Mouse (Mus musculus) forebrain, postnatal 0 days (tissue): ENCODE data around the gene Nps. TPM values are rescaled to one million over a fixed set of nuclear protein-coding genes. Genes with fewer than 3 reads are reported as not detected.
"Not testable (repeated sequence)": the region's sequence is repeated elsewhere in the genome, so short reads cannot be mapped to it uniquely, and the experiment has no call there.

Source experiments
- ATAC-seq: fragments of 200-750 bp; cut with Nextera tagmentation; 2 replicates; pipeline ENCODE4 v1.8.0; 2017; ENCODE audit warnings: mild to moderate bottlenecking, moderate library complexity
- DNase-seq: peaks from one replicate; pipeline ENCODE4 v3.0.0-alpha.2; 2015
- H3K27ac ChIP-seq: fragments of 300-500 bp; sonication (generic); 2 replicates; pipeline ENCODE4 v1.5.1; 2014; ENCODE audit warnings: low read depth, mild to moderate bottlenecking, antibody characterized with exemption, low read length, moderate library complexity, mixed read lengths
- H3K27me3 ChIP-seq: fragments of 300-500 bp; sonication (generic); 2 replicates; pipeline ENCODE4 v1.6.1; 2014; ENCODE audit warnings: mild to moderate bottlenecking, low read length, mixed read lengths; ENCODE audit not compliant: insufficient read depth
- H3K36me3 ChIP-seq: fragments of 300-500 bp; sonication (generic); 2 replicates; pipeline ENCODE4 v1.6.1; 2014; ENCODE audit warnings: mild to moderate bottlenecking, moderate library complexity; ENCODE audit not compliant: insufficient read depth
- H3K4me1 ChIP-seq: fragments of 300-500 bp; sonication (generic); 2 replicates; pipeline ENCODE4 v1.6.1; 2014; ENCODE audit warnings: antibody characterized with exemption; ENCODE audit not compliant: insufficient read depth
- H3K4me2 ChIP-seq: fragments of 300-500 bp; sonication (generic); 2 replicates; pipeline ENCODE4 v1.6.1; 2014; ENCODE audit warnings: low read depth, mild to moderate bottlenecking, moderate library complexity
- H3K4me3 ChIP-seq: fragments of 300-500 bp; sonication (generic); 2 replicates; pipeline ENCODE4 v1.5.1; 2014; ENCODE audit warnings: low read depth, low read length, mixed read lengths
- H3K9ac ChIP-seq: fragments of 300-500 bp; sonication (generic); 2 replicates; pipeline ENCODE4 v1.6.1; 2014; ENCODE audit warnings: mild to moderate bottlenecking
- H3K9me3 ChIP-seq: fragments of 300-500 bp; sonication (generic); 2 replicates; pipeline ENCODE4 v1.6.1; 2016; ENCODE audit warnings: low read length
- CTCF ChIP-seq: sonication (generic); IDR thresholded peaks from 2 replicates; pipeline ENCODE4 v1.5.1; 2016; ENCODE audit warnings: antibody characterized with exemption, control low read depth, low read depth
- WGBS: fragments of 180-500 bp; shearing (Covaris S2); extraction: QIAGEN DNeasy Blood & Tissue Kit; methylation state at CpG from one replicate; pipeline ENCODE4 v1.1.7; 2014; 5-methylcytosine and 5-hydroxymethylcytosine counted together
- polyA plus RNA-seq: library from polyadenylated mRNA; unstranded; fragments of >200 nt; fragmentation: Nextera tagmentation; extraction: Ambion mirVana; gene quantifications from 2 replicates; pipeline ENCODE4 v1.2.1, GENCODE M21; 2015
- total RNA-seq: library from RNA; depleted of rRNA; stranded (reverse); fragments of >200 nt; gene quantifications from 2 replicates; pipeline ENCODE4 v1.2.3, GENCODE M21; 2014; rRNA removed

Gene Nps
- total RNA-seq (not detected in 2 replicates), polyA plus RNA-seq (0.31 TPM in 1 of 2 replicates, not detected in the other)

GRCm38 (mm10) chr7:135258053-135258753 lies at the start of gene Nps:
Gene Nps (plus strand): TSS chr7:135258703.
- H3K4me1 ChIP-seq: not testable (repeated sequence)
- WGBS: 91% methylated on average over 19 of the region's 19 CpGs

GRCm38 (mm10) chr7:135208947-135209567 lies 49.4 kb upstream of the Nps start:
- Histone ChIP-seq H3K36me3 (no peaks in the 10 kb centered on the region), H3K9ac (no peak overlapping the region), H3K4me1 (no peaks in the 10 kb centered on the region), H3K4me3 (no peak overlapping the region), H3K27me3 (no peaks in the 10 kb centered on the region), H3K9me3 (no peaks in the 10 kb centered on the region), H3K27ac (no peak overlapping the region), H3K4me2 (no peak overlapping the region)
- DNase-seq (no peak), ATAC-seq (no peak)
- no peak for TF ChIP-seq CTCF
- WGBS: 69% methylated on average over 6 of the region's 6 CpGs

More at GRCm38 (mm10) chr7:135258053-135258753, at the start of gene Nps:
- not testable (repeated sequence) for H3K9me3 ChIP-seq, H3K4me2 ChIP-seq, H3K27ac ChIP-seq, H3K9ac ChIP-seq, H3K27me3 ChIP-seq, H3K4me3 ChIP-seq, H3K36me3 ChIP-seq, ATAC-seq
- DNase-seq: peak; percentile 7

GRCm38 (mm10) chr7:135210296-135210695 lies 48.2 kb upstream of the Nps start:
- H3K27ac ChIP-seq: no peak overlapping the region
- no peak overlapping the region for H3K9ac ChIP-seq
- no peaks in the 10 kb centered on the region for H3K9me3 ChIP-seq
- H3K27me3 ChIP-seq: no peaks in the 10 kb centered on the region
- H3K4me3 ChIP-seq: no peak overlapping the region
- ATAC-seq: no peak
- no peaks in the 10 kb centered on the region for H3K36me3 ChIP-seq
- TF ChIP-seq CTCF: no peak
- no peak for DNase-seq
- H3K4me1 ChIP-seq: no peaks in the 10 kb centered on the region
- no peak overlapping the region for H3K4me2 ChIP-seq

GRCm38 (mm10) chr7:135210831-135211230 lies 47.7 kb upstream of the Nps start:
- Histone ChIP-seq H3K4me3 (no peak overlapping the region), H3K27ac (no peak overlapping the region), H3K9me3 (no peaks in the 10 kb centered on the region), H3K27me3 (no peaks in the 10 kb centered on the region), H3K36me3 (no peaks in the 10 kb centered on the region), H3K4me2 (no peak overlapping the region), H3K9ac (no peak overlapping the region), H3K4me1 (no peaks in the 10 kb centered on the region)
- DNase-seq (no peak), ATAC-seq (no peak)
- 74% methylated on average over 2 of the region's 2 CpGs for WGBS
- no peak for TF ChIP-seq CTCF

GRCm38 (mm10) chr7:135212505-135212904 lies 46.0 kb upstream of the Nps start:
- DNase-seq (no peak), ATAC-seq (no peak)
- WGBS: 71% methylated on average over 2 of the region's 2 CpGs
- no peak overlapping the region for H3K4me2 ChIP-seq
- H3K4me3 ChIP-seq: no peak overlapping the region
- H3K9me3 ChIP-seq: no peaks in the 10 kb centered on the region
- no peak for TF ChIP-seq CTCF
- H3K9ac ChIP-seq: no peak overlapping the region
- H3K27ac ChIP-seq: no peak overlapping the region
- H3K4me1 ChIP-seq: no peaks in the 10 kb centered on the region
- no peaks in the 10 kb centered on the region for H3K27me3 ChIP-seq
- no peaks in the 10 kb centered on the region for H3K36me3 ChIP-seq

- no peaks in the 10 kb centered on the region for H3K4me1 ChIP-seq
- no peaks in the 10 kb centered on the region for H3K9me3 ChIP-seq
- H3K36me3 ChIP-seq: no peaks in the 10 kb centered on the region
- ATAC-seq (no peak), DNase-seq (no peak)
- WGBS: 87% methylated on average over 2 of the region's 2 CpGs
- no peak for TF ChIP-seq CTCF
- H3K27ac ChIP-seq: no peak overlapping the region
- no peaks in the 10 kb centered on the region for H3K27me3 ChIP-seq
- H3K4me2 ChIP-seq: no peak overlapping the region
- no peak overlapping the region for H3K4me3 ChIP-seq
- H3K9ac ChIP-seq: no peak overlapping the region
Measured at GRCm38 (mm10) chr7:135221475-135221874, 37.0 kb upstream of the Nps start.

- Histone ChIP-seq H3K36me3 (no peaks in the 10 kb centered on the region), H3K9ac (no peak overlapping the region), H3K4me3 (no peak overlapping the region), H3K27ac (no peak overlapping the region), H3K27me3 (no peaks in the 10 kb centered on the region), H3K9me3 (no peaks in the 10 kb centered on the region), H3K4me2 (no peak overlapping the region), H3K4me1 (no peaks in the 10 kb centered on the region)
- 80% methylated on average over 5 of the region's 5 CpGs for WGBS
- no peak for ATAC-seq
- DNase-seq: no peak
- no peak for TF ChIP-seq CTCF
Measured at GRCm38 (mm10) chr7:135226021-135226420, 32.5 kb upstream of the Nps start.
